Mouse (Mus musculus): Measurements from ENCODE around the gene Tusc2.
"Not testable (repeated sequence)": the region's sequence is repeated elsewhere in the genome, so short reads cannot be mapped to it uniquely, and the experiment has no call there.

GRCm38 (mm10) chr9:107565556-107565955 is 2.5 kb downstream of the Tusc2 start:
- not testable (repeated sequence) for TF ChIP-seq EP300 (IDR thresholded peaks at IDR 0.05; ENCODE audit: low read depth in 1 of 2, low read length in 2 of 2); POLR2A (IDR thresholded peaks at IDR 0.05; ENCODE audit: control insufficient read depth in 1 of 2, insufficient read depth in 1 of 2, low read depth in 1 of 2, low read length in 2 of 2, poor library complexity in 1 of 2); KAT2A (conservative IDR thresholded peaks at IDR 0.05; ENCODE audit: low read depth, low read length); USF1 (IDR thresholded peaks at IDR 0.05; ENCODE audit: low read depth, low read length); TAL1 (IDR thresholded peaks at IDR 0.05; ENCODE audit: low read length); NRF1 (IDR thresholded peaks at IDR 0.05; ENCODE audit: insufficient read depth, low read depth, low read length, poor library complexity, severe bottlenecking); ZNF384 (IDR thresholded peaks at IDR 0.05; ENCODE audit: low read depth, low read length); E2F4 (IDR thresholded peaks at IDR 0.05; ENCODE audit: borderline replicate concordance, low read depth, low read length); MYB (IDR thresholded peaks at IDR 0.05; ENCODE audit: low read depth, low read length); ETS1 (IDR thresholded peaks at IDR 0.05; ENCODE audit: low read depth, low read length)
- TF ChIP-seq CTCF (IDR thresholded peaks at IDR 0.05 in 2 of 3, conservative IDR thresholded peaks at IDR 0.05 in 1 of 3; ENCODE audit: control insufficient read depth in 1 of 3, insufficient read depth in 1 of 3, low read depth in 2 of 3, low read length in 3 of 3, poor library complexity in 1 of 3, severe bottlenecking in 1 of 3), result peak in 2 of 3 experiments; percentile 8 to 29; a peak in 2 of 6 replicates

Data from MEL (cell line).